Mouse (Mus musculus) kidney, postnatal 10 days (tissue): ENCODE data around the gene Coro2b.

Experiments
- DNase-seq: peaks from one replicate; pipeline ENCODE4 v3.0.0; 2021; ENCODE audit warnings: mixed read lengths

The Coro2b gene

DNA sequence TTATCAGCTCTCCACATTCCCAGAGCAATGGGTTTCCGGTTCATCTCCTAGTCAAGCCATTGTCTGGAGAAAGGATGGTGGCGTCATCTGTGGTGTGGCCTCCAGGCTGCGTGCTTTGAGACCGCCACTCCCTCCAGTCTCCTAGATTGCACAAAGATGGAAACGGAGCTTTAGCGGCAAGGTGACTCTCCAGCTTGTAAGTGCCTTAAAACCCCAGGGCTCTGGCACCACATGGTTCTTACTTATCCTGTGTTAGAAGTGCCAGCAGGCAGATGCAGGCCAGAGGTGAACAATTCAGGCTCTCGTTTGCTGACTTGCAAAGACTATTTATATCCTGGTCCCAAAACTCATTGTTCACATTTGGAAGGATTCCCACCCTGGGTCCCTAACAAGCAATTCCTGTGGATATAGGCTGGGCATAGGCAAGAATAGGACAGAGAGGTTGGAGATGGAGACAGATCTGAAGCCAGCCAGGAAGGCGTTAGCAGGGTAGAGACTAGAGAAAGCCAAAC lies 155.4 kb downstream of the Coro2b start:
- no peak for DNase-seq

DNA sequence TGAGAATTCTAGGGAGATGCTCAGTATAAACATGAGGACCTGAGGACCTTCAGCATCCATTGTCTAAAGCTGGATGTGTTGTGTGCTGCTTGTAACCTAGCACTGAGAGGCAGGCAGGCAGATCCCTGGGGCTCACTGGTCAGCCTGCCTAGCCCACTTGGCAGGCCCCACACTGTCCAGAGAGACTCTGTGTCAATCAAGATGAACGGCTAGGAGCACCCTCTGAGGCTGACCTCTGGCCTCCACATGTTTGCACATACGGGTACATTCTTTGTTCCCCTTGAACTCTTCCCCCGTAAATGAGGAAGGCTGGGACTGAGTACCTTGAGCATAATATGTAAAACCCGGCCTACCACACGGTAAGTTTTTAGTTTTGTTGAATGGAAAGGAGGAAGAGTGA lies 156.5 kb downstream of the Coro2b start:
- no peak for DNase-seq

DNA sequence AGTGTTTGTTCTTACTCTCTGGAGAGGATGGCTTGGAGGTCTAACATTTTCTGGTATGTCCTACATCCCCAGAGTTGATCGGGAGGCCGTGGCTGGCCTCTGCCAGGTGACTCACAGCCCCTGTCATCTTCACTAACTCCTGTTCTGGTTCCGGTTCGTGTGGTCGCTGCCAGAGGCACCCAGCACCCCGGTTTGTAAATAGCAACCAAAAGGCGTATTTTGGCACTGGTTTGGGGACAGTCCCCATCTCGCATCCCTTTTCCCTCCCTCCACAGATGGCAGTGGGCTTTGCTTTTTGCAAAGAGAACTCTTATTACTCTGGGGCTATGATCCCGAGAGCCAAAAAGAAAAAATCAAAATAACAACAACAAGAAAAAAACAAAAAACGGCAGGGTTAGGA lies 158.9 kb downstream of the Coro2b start:
- DNase-seq, result no peak

DNA sequence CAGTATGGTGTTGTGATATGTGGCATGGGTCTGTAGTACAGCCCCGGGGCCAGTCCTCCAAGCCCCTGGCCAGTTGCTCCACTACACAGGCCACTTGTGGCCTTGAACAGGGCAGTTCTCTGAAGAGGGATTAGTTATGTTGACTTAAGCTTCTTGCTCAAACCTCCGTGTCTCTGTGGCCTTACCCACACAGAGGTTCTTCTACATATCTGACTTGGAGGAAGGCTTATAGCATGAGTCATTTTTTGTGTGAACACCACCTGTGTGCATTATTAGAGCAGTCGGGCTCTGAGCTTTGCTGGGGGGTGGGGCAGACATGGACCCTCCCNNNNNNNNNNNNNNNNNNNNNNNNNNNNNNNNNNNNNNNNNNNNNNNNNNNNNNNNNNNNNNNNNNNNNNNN lies 162.6 kb downstream of the Coro2b start:
- no peak for DNase-seq

DNA sequence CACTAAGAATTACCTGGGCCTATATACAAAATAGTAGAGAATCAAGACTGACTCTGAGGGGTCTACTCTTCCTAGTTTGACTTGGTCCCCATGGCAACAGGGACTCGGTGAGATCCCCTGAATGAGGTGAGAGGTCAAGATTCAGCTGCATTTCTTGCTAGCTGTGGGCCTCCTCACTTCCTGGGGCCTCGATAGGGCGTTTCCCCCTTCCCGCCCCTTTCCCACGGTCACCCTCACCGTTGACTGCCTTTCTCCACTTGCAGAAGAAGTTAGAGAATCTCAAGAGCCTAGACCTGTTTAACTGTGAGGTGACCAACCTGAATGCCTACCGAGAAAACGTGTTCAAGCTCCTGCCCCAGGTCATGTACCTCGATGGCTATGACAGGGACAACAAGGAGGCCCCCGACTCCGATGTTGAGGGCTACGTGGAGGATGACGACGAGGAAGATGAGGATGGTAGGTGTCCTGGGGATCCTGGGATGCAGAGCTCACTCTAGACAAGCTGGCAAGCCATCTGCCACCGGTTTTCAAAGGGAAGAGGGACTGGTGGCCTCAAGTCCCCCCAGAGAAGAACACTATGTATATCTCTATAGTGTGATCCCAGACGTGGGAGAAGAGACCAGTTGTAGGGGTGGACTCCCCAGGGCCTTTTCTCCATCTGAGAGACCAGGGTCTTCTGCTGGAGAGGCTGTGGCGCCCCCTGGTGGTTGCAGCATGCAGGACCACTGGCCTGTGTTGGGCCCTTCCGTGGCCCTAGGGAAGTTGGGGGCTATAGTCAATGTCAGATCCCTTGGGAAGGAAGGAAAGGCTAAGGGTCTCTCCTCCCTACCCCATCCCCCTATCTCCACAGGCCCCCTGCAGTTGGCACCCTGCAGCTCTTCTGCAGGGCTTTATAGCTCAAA lies 163.4 kb downstream of the Coro2b start:
- peak; percentile 88 for DNase-seq

DNA sequence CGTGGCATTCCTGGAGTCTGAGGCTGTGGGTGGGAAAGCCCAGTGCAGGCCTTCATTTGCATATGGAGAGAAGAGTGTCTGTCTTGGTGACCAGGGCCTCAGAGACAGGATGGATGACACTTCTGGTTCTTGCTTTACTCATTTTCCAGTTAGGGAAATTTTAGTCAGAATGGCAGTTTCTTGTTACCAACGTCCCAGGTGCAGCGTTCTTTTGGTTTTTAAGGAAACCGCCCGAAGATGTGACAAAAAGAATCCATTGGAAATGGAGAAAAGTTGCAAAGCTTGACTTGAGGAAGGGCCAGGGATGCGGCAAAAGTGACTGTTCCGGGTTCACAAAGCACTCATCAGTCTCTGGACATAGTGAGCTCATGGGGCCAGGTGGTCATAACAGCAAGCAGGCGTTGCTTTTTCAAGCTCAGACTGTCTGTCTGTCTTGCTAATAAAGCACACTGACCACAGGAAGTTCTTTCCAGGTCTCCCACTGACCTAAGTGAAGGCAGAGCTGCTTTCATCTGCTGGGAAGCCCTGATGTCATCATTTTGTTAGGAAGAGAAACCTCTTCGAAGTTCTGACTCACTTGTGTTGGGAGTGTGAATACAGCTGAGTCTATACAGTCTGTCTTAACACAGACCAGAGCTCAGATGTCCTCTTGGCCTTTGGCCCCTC lies 164.2 kb downstream of the Coro2b start:
- no peak for DNase-seq

DNA sequence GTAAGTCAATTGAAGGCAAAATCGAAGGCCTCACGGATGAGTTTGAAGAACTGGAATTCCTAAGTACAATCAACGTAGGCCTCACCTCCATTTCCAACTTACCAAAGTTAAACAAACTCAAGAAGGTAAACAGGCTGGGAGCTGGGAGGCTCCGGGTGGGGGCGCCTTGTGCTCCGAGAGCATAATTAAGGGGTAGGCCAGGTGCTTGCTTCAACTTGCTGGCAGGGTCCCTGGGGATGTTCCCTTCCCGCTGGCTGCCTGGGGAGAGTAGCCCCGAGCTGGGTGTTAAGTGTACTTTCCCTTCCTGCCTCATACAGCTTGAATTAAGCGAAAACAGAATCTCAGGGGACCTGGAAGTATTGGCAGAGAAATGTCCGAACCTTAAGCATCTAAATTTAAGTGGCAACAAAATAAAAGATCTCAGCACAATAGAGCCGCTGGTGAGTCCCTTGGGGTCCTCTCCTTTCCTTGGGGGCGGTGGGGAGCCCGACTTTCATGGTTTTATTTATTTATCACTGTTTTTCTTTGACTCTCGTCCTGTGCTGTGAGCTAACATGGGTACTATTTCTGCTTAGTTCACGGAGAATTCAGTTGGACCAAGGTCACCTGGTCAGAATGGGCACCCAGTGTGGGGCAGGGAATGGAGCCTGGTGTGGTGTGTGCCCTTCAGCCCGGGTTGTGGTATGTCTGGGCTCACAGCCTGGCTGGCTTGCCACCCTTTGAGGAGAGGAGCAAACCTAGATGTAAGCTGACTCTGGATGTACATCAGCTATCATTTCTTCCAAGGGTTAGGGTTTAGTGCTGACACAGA lies 164.9 kb downstream of the Coro2b start:
- DNase-seq, result peak; percentile 16

DNA sequence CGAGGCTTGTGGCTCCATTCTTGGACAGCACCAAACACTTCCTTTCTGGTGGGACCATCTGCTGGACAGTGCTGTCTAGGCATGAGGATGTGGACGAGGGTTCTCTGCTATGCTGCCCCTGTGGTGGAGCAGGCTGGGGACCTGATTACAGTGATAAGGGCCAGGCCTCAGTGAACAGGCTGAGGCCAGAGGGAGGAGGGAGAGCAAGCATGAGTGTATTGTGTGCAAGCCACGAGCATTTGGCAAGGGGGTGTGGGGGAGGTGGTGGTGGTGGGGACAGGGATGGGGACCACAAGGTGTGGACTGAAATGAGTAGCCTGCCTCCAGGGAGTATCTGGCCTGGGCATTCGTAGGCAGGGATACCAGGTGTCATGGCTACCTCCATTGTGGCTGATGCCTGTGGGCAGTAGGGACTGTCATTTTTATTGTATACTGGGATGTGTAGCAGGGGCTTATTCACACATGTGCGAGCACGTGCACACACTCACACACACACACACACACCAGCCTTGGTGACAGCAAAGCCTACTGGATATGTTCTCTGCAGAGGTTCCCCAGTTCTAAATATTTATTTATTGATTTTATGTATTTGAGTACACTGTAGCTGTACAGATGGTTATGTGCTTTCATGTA lies 166.1 kb downstream of the Coro2b start:
- DNase-seq, result peak; percentile 22

DNA sequence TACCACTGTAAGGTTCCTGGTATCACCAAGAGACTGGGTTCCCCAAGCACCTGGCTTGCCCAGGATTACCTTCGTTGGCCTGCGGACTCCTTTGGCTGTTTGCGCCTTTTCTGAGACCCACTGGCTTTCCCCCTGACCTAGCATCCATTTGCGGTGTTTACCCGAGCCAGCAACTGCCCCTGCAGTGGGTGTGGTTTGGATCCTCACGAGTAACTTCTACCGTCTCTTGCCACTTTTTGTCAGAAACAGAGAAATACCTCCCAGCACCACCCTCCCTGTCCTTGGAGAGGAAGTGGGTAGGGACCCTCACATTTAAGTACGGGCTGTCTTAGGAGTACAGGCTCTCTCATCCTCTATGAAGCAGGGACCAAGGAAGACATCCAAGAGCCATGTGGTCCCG lies 166.7 kb downstream of the Coro2b start:
- DNase-seq, result peak; percentile 6
